Mouse (Mus musculus): ENCODE measurements around the gene Ppox.

Gene Ppox

DNA sequence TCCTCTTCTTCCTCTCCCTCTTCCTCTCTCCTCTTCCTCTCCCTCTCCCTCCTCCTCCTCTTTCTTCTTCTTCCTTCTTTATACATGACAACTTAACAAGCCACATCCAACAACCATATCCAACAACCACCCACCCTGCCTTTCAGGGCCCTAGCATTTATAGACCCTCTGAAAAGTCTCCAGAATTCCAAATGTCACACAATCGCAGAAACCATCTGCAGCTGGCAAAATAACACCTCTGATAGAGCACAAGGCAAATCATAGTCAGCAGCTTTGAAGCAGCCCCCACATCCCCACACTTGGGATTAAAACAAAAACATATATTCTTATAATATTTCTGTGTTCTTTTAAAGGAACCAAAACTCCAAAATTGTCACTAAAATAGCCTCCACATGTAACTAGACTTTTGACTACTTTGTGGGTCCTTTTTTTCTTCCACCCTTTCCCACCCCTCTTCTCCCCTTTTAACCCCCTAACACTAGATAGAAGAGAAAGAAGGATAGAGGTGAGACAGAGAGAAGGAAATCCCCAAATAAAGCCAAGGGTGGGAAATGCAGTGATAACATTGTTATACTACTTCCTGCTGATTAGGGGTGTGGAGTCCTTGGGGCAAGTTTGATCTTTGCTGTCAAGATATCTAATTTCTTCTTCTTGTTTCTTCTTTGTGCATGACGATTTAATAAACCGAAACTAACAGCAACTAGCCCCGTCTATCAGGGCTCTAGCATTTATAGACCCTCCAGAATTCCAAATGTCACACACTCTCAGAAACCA is 14.8 kb downstream of the Ppox start:
- no peak for DNase-seq

DNA sequence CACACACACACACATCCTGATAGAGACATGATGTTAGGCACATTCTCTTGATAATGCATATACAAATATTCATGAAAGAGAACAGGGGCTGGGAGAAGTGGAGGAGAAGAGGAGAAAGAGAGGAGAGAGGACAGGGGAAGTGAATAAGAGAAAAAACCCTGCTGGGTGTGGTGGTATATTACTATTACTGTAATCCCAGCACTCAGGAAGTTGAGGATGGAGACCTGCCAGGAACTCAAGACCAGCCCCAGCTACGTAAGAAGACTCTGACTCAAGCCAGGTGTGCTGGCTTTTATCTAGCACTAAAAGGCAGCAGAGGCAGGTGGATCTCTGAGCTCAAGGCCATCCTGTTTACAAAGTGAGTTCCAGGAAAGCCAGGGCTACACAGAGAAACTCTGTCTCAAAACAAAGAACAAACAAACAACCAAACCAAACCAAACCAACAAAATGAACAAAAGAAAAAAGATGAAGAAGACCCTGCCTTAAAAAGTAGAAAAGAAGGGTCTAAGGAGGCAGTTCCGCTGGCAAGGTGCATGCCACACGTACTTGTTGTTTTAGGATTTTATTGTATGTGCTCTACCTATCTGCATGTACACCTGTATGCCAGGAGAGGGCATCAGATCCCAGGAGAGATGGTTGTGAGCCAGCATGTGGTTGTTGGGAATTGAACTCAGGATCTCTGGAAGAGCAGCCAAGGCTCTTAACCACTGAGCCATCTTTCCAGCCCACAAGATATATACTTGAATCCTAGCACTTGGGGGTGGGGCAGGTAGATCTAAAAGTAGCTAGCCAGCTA is 17.1 kb downstream of the Ppox start:
- DNase-seq = no peak

DNA sequence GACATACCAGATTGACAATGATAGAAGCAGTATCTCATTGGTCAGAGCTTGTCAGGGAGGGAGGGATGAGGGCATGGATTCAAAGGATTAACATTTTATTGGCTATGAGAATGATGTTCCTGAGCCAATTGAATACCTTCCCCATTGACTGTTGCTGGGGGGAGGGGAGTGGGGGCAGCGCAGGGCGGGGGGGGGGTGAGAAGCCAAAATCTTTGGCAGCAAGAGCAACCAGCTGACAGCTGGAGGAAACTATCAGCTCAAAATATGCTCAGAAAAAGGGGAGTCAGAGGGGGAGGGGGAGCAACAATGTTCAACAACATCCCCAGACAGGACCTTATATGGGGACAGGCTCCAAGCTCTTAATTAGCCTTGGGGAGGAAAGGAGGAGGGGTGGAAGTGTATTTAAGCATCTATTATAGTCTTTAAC is 17.8 kb downstream of the Ppox start:
- no peak for DNase-seq

DNA sequence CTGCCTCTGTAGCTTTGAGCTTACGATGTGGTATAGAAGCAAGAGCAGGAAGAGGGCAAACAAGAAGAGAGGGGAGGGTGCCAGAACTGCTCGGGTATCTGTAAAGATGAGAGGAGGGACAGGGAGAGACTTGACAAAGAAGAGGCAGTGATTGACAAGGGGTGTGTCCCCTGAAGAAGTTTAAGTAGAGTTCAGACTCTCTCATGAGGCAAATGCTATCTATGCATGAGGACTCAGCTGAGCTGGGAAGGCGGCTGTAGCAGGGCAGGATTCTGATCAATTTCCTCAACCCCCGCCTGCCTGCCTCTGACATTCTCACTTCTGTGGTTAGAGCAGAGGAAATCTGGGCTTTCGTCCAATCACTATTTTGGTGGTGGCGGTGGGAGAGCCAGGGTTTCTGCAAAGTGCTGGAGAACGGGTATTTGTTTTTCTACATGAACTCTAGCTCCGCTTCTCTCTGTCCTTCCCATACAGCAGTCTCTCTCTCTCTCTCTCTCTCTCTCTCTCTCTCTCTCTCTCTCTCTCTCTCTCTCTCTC is 18.3 kb downstream of the Ppox start:
- DNase-seq = no peak

GRCm38 (mm10) chr1:171260316-171260715 is 20.7 kb downstream of the Ppox start:
- DNase-seq = no peak

- no peak for DNase-seq
Measured at GRCm38 (mm10) chr1:171258921-171259320, 22.1 kb downstream of the Ppox start.

DNA sequence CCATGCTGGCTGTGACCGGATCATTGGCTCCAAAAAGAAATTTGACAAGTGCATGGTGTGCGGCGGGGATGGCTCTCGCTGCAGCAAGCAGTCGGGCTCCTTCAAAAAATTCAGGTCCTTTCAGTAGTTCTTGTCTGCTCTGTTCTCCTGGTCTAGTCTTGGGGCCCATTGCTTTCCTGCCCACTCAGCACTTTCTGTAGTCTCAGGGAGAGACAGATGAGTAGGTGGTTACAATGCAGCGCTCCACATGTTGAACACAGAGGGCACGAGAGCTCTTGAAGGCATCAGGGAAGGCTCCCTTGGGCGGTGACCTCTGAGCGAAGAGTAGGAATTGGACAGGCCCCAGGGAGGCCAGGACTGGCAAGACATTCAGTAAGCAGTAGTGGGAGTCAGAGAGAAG is 23.2 kb downstream of the Ppox start:
- no peak for DNase-seq

- peak; percentile 64 to 67 for DNase-seq
Measured at GRCm38 (mm10) chr1:171256937-171257548, 23.9 kb downstream of the Ppox start.

DNA sequence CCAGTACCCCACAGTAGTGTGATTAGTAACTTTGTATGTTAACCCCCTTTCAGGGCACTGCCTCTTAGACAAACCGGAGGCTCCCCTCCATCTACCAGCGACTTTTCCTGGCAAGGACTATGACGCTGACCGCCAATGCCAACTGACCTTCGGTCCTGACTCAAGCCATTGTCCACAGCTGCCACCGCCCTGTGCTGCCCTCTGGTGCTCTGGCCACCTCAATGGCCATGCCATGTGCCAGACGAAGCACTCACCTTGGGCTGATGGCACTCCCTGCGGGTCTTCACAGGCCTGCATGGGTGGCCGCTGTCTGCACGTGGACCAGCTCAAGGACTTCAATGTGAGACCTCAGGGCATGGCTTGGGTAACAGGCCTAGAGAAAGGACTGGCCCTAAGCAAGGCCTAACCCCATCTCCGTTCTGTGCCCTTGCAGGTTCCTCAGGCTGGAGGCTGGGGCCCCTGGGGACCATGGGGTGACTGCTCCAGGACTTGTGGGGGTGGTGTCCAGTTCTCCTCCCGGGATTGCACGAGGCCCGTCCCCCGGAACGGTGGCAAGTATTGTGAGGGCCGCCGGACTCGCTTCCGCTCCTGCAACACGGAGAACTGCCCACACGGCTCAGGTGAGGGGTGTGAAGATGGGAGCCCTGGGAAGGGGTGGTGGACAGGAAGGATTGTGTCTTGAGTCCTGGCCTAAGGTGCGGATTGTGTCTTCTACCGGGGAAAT is 24.7 kb downstream of the Ppox start:
- no peak for DNase-seq

DNA sequence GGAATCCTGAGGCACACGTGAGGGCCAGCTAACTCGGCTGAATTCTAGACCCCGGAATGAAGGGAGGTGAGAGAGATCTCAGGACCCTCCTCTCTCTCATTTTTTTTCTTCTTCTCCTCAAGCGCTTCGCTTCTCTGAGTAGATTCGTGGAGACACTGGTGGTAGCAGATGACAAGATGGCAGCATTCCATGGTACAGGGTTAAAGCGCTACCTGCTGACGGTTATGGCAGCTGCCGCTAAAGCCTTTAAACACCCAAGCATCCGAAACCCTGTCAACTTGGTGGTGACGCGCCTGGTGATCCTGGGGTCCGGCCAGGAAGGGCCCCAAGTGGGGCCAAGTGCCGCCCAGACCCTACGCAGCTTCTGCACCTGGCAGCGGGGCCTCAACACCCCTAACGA is 28.6 kb downstream of the Ppox start:
- no peak for DNase-seq

- DNase-seq = no peak
Measured at GRCm38 (mm10) chr1:171251594-171252324, 29.2 kb downstream of the Ppox start.

DNA sequence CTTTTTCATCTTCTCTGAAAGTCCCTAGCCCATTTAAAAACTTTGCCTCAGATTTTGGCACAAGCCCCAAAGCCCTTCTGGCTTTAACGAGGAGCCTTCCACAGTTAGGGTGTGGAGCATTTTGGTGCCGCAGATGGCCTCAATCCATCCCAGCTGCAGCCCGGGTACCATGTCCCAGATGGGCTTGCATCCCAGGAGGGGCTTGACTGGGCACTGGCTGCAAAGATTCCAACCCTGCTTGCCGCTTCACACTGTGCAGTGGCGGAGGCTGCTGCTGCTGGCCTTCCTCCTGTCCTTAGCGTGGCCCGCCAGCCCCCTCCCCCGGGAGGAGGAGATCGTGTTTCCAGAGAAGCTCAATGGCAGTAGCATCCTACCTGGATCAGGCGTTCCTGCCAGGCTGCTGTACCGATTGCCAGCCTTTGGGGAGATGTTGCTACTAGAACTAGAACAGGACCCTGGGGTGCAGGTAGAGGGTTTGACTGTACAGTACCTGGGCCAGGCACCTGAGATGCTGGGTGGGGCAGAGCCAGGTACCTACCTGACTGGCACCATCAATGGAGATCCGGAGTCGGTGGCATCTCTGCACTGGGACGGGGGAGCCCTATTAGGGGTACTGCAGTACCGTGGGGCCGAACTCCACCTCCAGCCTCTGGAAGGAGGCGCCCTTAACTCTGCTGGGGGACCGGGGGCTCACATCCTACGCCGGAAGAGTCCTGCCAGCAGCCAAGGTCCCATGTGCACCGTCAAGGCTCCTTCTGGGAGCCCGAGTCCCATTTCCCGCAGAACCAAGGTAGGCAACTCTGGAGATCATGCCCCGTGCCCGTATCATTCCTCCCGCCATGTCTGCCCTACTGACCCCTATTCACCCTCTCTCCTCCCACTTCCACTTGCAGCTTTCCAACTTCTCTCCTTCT is 30.0 kb downstream of the Ppox start, which contains the start of gene Ndufs2:
Gene Ndufs2 (minus strand): TSS at position 709 of the 914 bp plus-strand sequence.
- DNase-seq = no peak

DNA sequence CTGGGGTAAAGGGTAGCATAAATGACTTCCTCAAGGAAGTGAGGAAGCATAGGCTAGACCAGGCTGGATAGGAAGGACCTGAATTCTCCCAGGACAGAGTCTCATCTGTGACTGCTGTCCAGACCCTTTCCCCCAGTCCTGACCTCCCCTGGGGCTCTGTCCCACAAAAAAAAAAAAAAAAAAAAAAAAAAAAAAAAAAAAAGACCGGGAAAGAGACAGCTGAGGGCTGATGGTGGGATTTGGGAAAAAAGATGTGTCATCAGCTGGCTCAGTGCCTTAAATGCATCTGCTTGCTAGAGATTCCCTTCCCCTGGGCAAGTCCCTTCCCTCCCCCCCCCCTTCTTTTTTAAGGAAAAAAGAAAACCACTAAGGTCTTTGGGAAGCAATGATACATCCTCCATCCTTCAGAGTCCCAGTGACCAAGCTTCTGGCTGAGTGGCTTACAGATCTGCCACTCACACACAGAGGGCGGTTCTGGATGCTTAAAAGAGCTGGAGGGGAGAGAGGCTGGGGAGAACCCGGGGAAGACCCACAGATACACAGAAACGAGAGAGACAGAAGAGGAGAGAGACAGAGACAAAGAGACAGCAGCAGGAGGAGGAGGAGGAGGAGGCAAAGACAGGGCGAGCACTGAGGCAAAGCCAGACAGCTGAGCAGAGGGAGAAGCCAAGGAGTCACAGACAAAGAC is 30.9 kb downstream of the Ppox start, which contains the start of gene Adamts4:
Gene Adamts4 (plus strand): TSS at position 509 of the 688 bp plus-strand sequence.
- peak; percentile 23 to 34 for DNase-seq

DNA sequence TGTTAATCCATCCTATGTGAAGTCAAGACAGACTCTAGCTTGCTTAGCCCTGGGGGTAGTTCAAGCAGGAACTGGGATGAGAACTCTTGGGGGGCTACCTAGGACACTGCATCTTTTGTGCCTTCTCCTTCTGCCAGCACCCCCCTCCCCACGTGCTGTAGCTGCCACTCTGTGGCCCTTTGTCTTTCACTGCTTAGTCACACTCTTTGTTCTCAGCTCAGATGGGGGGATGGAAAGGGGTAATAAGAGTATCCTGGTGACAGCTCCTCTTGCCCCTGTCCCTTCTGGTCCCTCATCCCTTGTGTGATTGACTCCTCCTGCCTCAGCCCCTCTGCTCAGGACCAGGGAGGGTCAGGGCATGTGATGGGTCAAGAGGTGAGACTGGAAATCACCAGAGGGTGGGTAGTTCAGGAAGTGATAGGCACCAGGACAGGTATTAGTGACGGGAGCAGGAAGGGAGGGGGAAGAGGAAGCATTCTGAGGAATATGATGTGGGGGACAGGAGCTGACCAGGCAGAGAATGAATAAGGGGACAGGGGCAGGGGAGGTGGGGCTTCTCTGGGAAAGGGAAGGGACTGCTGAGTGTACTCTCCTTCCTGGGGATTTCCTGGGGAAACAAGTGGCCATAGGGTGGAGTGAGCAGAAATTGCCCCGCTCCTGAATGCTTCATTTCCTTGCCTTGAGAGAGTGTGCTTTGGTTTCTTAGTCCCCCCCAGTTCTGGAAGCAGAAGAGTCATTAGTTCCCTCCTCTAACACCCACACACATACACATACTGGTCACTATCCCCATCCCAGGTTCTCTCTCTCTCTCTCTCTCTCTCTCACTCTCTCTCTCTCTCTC is 32.4 kb downstream of the Ppox start:
- no peak for DNase-seq

DNA sequence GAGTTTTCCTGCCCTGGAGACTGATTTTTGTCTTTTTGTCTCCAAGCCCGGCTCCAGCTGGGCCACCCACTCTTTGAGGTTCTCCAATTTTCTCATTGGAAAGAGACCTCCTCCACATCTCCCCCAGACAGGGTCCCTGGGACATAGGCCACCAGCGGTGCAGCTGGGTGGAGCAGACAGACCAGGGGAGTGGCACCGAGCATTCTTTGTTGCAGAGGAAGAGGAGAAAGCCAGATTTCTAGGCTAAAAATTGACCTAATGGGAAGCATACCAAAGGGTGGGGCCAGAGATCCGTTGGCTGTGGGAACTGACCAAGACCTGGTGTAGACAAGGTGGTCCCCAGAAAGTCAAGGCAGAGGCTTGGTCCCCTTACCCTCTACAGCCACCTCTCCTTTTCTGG is 33.1 kb downstream of the Ppox start:
- no peak for DNase-seq

DNA sequence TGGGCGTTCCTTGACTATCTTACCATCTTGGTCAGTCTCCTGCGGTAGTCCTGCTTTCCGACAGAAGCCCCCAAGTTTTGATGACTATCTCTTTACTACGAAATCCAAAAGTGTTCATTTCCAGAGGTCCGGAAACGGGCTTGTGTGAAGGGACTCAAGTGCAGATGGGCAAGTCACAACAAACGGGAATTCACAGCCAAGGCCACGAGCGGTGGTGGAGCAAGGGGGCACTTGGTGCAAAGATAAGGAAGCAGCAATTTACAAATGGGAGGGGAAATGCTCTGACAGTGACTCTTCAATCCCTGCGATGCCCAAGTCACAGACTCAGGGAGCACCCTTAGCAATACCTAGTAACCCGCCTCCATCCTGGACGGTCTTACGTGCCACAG is 33.5 kb downstream of the Ppox start:
- peak in 1 of 2 experiments; percentile 24 for DNase-seq

DNA sequence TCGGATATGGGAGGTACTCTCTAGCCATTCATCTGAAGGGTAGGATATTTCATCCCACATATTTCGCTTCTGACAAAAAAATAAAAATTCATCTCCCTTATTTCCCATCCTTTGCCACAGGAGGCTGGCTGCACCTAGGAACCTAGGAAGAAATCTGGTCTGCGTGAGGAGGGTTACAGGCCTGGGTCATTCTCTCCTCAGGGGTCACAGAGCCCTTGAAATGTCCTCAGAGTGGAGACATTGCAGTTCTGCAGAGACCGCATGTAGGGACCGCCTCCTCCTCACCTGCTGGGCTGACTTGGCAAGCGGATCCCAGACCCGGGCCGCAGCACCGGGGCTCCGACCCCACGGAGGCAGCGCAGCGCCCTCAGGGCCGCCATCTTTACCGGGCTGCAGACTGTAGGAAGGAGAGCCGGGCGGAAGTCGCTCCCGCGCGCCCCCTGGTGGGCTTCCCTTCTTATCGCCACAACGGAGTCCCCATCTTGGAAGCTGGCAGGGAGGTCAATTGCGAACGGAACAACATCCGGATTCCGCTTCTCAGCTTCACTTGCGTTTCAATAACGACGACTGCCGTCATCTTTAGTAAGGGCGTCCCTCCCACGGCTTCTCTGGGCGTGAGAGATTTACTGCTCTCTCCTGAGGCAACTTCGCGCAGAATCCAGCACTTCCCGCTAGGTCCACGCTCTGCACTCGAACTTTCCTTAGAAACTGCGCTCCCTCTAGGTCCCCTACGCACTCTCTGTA is 34.1 kb downstream of the Ppox start:
- DNase-seq = peak; percentile 97 to 99

- DNase-seq = no peak
Measured at GRCm38 (mm10) chr1:171245353-171245752, 35.6 kb downstream of the Ppox start.
